ENCODE assay signal across 12 mouse cellular contexts in the genomic region with DNA sequence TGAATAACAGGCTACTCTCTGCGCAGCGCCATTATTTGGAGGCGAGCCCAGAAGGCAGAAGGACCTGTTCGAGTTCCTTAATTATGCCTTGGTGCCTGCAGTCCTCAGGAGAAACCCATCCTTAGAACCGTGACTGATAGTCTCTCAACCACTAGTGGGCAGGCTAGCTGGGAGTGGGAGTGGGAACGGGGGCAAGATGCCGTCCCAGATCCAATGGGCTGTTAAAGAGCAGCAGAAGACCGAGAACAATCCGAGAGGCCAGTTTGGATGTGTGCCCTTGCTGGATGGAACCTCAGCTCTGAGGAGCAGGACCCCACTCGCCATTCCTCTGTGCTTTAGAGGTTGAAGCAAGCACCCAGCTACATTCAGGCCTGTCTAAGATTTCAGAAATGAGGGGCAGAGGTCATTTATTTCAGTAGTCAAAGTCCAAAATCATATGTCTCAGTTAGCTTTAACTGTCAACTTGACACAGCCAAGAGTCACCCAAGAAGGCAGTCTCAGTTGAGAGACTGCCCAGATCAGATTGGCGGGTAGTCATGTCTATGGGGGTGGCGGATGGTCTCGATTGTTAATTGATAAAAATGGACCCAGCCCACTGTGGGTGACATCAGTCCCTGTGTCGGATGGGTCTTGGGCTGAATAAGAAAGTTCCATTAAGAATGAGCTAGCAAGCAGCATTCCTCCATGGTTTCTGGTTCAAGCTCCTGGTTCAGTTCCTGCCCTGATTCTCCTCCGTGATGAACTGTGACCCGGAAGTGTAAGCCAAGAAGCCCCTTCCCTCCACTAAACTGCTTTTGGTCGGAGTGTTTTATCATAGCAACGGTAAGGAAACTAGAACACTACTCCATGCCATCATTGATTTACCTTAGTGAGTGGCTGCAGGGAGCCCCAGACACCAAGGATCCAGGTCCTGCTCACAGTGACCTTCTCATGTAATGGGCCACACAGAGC. TPM values are rescaled to one million over a fixed set of nuclear protein-coding genes. Genes with fewer than 3 reads are reported as not detected.
DNase-seq lines count a peak whose midpoint lies in the region; ATAC-seq and TF ChIP-seq lines count a peak whose summit lies in the region.
"Had no signal": no experiment of that assay in that cellular context is flagged by ENCODE, and none has a peak within 500 bp of the region (broad histone marks: within the 10 kb centered on the region; RNA-seq: fewer than 3 reads in every experiment).

No protein-coding gene starts in this region.

- no peak overlapping the region for H3K27ac ChIP-seq in heart, adult 2 months
- no peak overlapping the region for H3K27ac ChIP-seq in liver, embryonic 15.5 days (replicated peaks)

- H3K79me2 ChIP-seq in heart, adult 2 months (replicated peaks; ENCODE audit: control insufficient read depth, insufficient read depth, low read length) = no peaks in the 10 kb centered on the region

- H3K4me2 ChIP-seq in liver, embryonic 15.5 days = peak overlapping the region; percentile 48; the same call in 1 of the 2 replicates

- TF ChIP-seq CTCF in heart, adult 2 months (IDR thresholded peaks at IDR 0.05) = 0 out of 2 replicates have a peak, but pooled peaks have one; percentile 25

- no peak for DNase-seq in heart, adult 2 months
- DNase-seq in heart, adult 11 months = no peak
- peak; percentile 15 for DNase-seq in T-cell, adult 2 months (ENCODE audit: low spot score)
- no peak for DNase-seq in embryo, embryonic 10 days (ENCODE audit: low spot score)

- peaks cover 5% of the 10 kb centered on the region for H3K4me1 ChIP-seq in heart, adult 2 months (ENCODE audit: control insufficient read depth, insufficient read depth, low read length)
- peaks cover 47% of the 10 kb centered on the region for H3K4me1 ChIP-seq in megakaryocyte, embryonic 14.5 days
- H3K4me1 ChIP-seq in liver, embryonic 15.5 days (replicated peaks) = peaks cover 35% of the 10 kb centered on the region

- no peak for TF ChIP-seq POLR2A in heart, adult 2 months (IDR thresholded peaks at IDR 0.05; ENCODE audit: insufficient read depth, low read depth, low read length)

- H3K36me3 ChIP-seq in heart, adult 2 months (ENCODE audit: control insufficient read depth, insufficient read depth, low read length) = no peaks in the 10 kb centered on the region
- H3K36me3 ChIP-seq in megakaryocyte, embryonic 14.5 days (replicated peaks; ENCODE audit: low read length) = no peaks in the 10 kb centered on the region
- no peaks in the 10 kb centered on the region for H3K36me3 ChIP-seq in liver, embryonic 15.5 days (replicated peaks)
- H3K36me3 ChIP-seq: forebrain, embryonic 10.5 days had no signal

- intact Hi-C loops in heart, adult 2 months (cut with DNase I) = loop anchor here (5.0 kb wide), 1 partner anchor 110 kb away; no protein-coding TSS in a partner anchor

- ATAC-seq in megakaryocyte, adult 5-6 weeks (ENCODE audit: poor library complexity, severe bottlenecking) = no peak
- no peak for ATAC-seq in liver, embryonic 15.5 days (ENCODE audit: insufficient read depth)
- ATAC-seq in erythroid progenitor cell, adult 5-6 weeks (replicated peaks; ENCODE audit: low FRiP score, poor library complexity, severe bottlenecking) = no peak

- 62% methylated on average over 18 of the region's 18 CpGs for WGBS in heart, adult 2 months
- 45% methylated on average over 18 of the region's 18 CpGs for WGBS in liver, embryonic 15.5 days (ENCODE audit: insufficient replicate concordance)

- no peaks in the 10 kb centered on the region for H3K9me3 ChIP-seq in megakaryocyte, embryonic 14.5 days
- H3K9me3 ChIP-seq in liver, embryonic 15.5 days (replicated peaks) = no peaks in the 10 kb centered on the region
- H3K9me3 ChIP-seq: forebrain, embryonic 10.5 days had no signal

- TF ChIP-seq EP300 in heart, adult 2 months (IDR thresholded peaks at IDR 0.05; ENCODE audit: insufficient read depth, low read depth, low read length) = no peak

- H3K27me3 ChIP-seq in heart, adult 2 months (ENCODE audit: control insufficient read depth, insufficient read depth, low read length) = no peaks in the 10 kb centered on the region
- H3K27me3 ChIP-seq in megakaryocyte, embryonic 14.5 days (replicated peaks) = peaks cover 63% of the 10 kb centered on the region
- H3K27me3 ChIP-seq in liver, embryonic 15.5 days = peaks cover 38% of the 10 kb centered on the region
- H3K27me3 ChIP-seq: Patski had no signal

- no peak overlapping the region for H3K9ac ChIP-seq in heart, adult 2 months (ENCODE audit: low read depth, low read length)
- no peak overlapping the region for H3K9ac ChIP-seq in liver, embryonic 15.5 days

- H3K4me3 ChIP-seq in heart, adult 2 months = no peak overlapping the region
- peak overlapping the region; percentile 78 for H3K4me3 ChIP-seq in megakaryocyte, embryonic 14.5 days (replicated peaks)
- H3K4me3 ChIP-seq in liver, embryonic 15.5 days (replicated peaks) = no peak overlapping the region

RNA-seq across cellular contexts. Expression of gene Smndc1, which starts 32.3 kb away (rescaled TPM):
- 10 to 100 TPM; 32.7 to 35.5 TPM for total RNA-seq in heart, adult 2 months (2021)
- 6.2 and 6.3 TPM in 2 replicates for polyA plus RNA-seq in heart, adult 2 months (2012; rRNA removed)
- 76.8 and 104 TPM in 2 replicates for polyA plus RNA-seq in megakaryocyte, embryonic 14.5 days (2012; ENCODE audit: insufficient read depth, low replicate concordance)
- 49.3 and 68.2 TPM in 2 replicates for total RNA-seq in megakaryocyte, adult 5-6 weeks (2015)
- total RNA-seq in megakaryocyte, adult 5-6 weeks (2017) = 22.2 and 26.3 TPM in 2 replicates
- 15.7 and 16.8 TPM in 2 replicates for polyA plus RNA-seq in liver, embryonic 15.5 days (2015; fragmentation: Nextera tagmentation; extraction: Ambion mirVana)
- total RNA-seq in erythroid progenitor cell, adult 5-6 weeks (2015; ENCODE audit: low replicate concordance) = 43.6 and 54.9 TPM in 2 replicates
- 31.5 and 32.0 TPM in 2 replicates for total RNA-seq in erythroid progenitor cell, adult 5-6 weeks (2017; ENCODE audit: low replicate concordance)

RNA-seq across cellular contexts. Expression of gene Gm10197, which starts 51.1 kb away (rescaled TPM):
- not detected for total RNA-seq in heart, adult 2 months (2021)
- polyA plus RNA-seq in heart, adult 2 months (2012; rRNA removed) = not detected in 2 replicates
- polyA plus RNA-seq in megakaryocyte, embryonic 14.5 days (2012; ENCODE audit: insufficient read depth, low replicate concordance) = not detected in 2 replicates
- total RNA-seq in megakaryocyte, adult 5-6 weeks (2015) = not detected in 2 replicates
- total RNA-seq in megakaryocyte, adult 5-6 weeks (2017) = not detected in 2 replicates
- polyA plus RNA-seq in liver, embryonic 15.5 days (2015; fragmentation: Nextera tagmentation; extraction: Ambion mirVana) = not detected in 2 replicates
- total RNA-seq in erythroid progenitor cell, adult 5-6 weeks (2015; ENCODE audit: low replicate concordance) = not detected in 2 replicates
- total RNA-seq in erythroid progenitor cell, adult 5-6 weeks (2017; ENCODE audit: low replicate concordance) = not detected in 2 replicates
- total RNA-seq: hematopoietic stem cell, adult 5-6 weeks; layer of hippocampus, postnatal 14 days had no signal
- polyA plus RNA-seq: forebrain, embryonic 10.5 days had no signal
